Mouse (Mus musculus) ES-E14 (cell line): Measurements from ENCODE around the gene Kcnab2. TPM values are rescaled to one million over a fixed set of nuclear protein-coding genes. Genes with fewer than 3 reads are reported as not detected.

Experiments used
- DNase-seq: peaks from one replicate; pipeline ENCODE4 v3.0.0-alpha.2; 2013; ENCODE audit warnings: low read depth, low spot score
- H3K27ac ChIP-seq: 2 replicates; pipeline ENCODE4 v1.5.1; 2012; ENCODE audit warnings: low read depth, mild to moderate bottlenecking, low read length, moderate library complexity, mixed read lengths; ENCODE audit not compliant: poor library complexity, insufficient read depth, severe bottlenecking
- H3K36me3 ChIP-seq: 2 replicates; pipeline ENCODE4 v1.6.1; 2012; ENCODE audit warnings: mild to moderate bottlenecking, low read length, moderate library complexity, mixed read lengths; ENCODE audit not compliant: control insufficient read depth, poor library complexity, insufficient read depth, severe bottlenecking
- H3K4me1 ChIP-seq, 2 experiments: fragments of 150-350 bp in 1 of 2; sonication (generic) in 1 of 2; 2 replicates each; pipeline ENCODE4 v1.6.1; 2012; ENCODE audit warnings: low read length in 2 of 2, mild to moderate bottlenecking in 1 of 2, mixed read lengths in 1 of 2; ENCODE audit not compliant: control insufficient read depth in 2 of 2, insufficient read depth in 2 of 2, poor library complexity in 1 of 2
- H3K4me3 ChIP-seq, 2 experiments: fragments of 150-350 bp in 1 of 2; sonication (generic) in 1 of 2; 2 replicates each; pipeline ENCODE4 v1.5.1; 2012; ENCODE audit warnings: low read length in 2 of 2, low read depth in 1 of 2, mild to moderate bottlenecking in 1 of 2, mixed read lengths in 1 of 2; ENCODE audit not compliant: insufficient read depth in 1 of 2, poor library complexity in 1 of 2, severe bottlenecking in 1 of 2
- H3K9ac ChIP-seq: 2 replicates; pipeline ENCODE4 v1.6.1; 2012; ENCODE audit warnings: low read depth, mild to moderate bottlenecking, low read length, mixed read lengths; ENCODE audit not compliant: poor library complexity, insufficient read depth, severe bottlenecking
- H3K9me3 ChIP-seq: fragments of 150-350 bp; sonication (generic); 2 replicates; pipeline ENCODE4 v1.6.1; 2012; ENCODE audit warnings: low read depth, mild to moderate bottlenecking, low read length; ENCODE audit not compliant: control insufficient read depth, insufficient read depth
- CHD2 ChIP-seq: IDR thresholded peaks from 2 replicates; pipeline ENCODE4 v1.6.1; 2014; ENCODE audit warnings: mild to moderate bottlenecking, low read depth, low read length, inconsistent platforms
- HCFC1 ChIP-seq: IDR thresholded peaks from 2 replicates; pipeline ENCODE4 v1.6.1; 2012; ENCODE audit warnings: low read length, inconsistent platforms, borderline replicate concordance; ENCODE audit not compliant: insufficient read depth
- MAFK ChIP-seq: IDR thresholded peaks from 2 replicates; pipeline ENCODE4 v1.6.1; 2014; ENCODE audit warnings: mild to moderate bottlenecking, low read depth, low read length, inconsistent platforms; ENCODE audit not compliant: insufficient read depth
- ZC3H11A ChIP-seq: IDR thresholded peaks from 2 replicates; pipeline ENCODE4 v1.6.1; 2012; ENCODE audit warnings: low read depth, mild to moderate bottlenecking, inconsistent platforms, low read length, borderline replicate concordance
- ZNF384 ChIP-seq: IDR thresholded peaks from 2 replicates; pipeline ENCODE4 v1.6.1; 2012; ENCODE audit warnings: low read depth, low read length, inconsistent platforms
- in situ Hi-C, 2 experiments: fragments of 600-800 bp; cut with MboI; formaldehyde crosslinking; loops; one replicate each; pipeline ENCODE4 v1.15.1; 2025; ENCODE audit warnings: low sequenced_read_pairs in 2 of 2, inconsistent platforms in 1 of 2; ENCODE audit not compliant: unreplicated experiment in 2 of 2
- total RNA-seq: library from RNA; depleted of rRNA; stranded (reverse); fragments of 300-350 nt; gene quantifications from 2 replicates; pipeline ENCODE4 v1.2.3, GENCODE M21; 2012

Kcnab2 gene
- total RNA-seq, 1 experiment, result 1.6 TPM

GRCm38 (mm10) chr4:152488046-152488445 is 10.4 kb upstream of the Kcnab2 start:
- no peaks in the 10 kb centered on the region for H3K36me3 ChIP-seq
- TF ChIP-seq ZNF384, result no peak
- no peak for TF ChIP-seq CHD2
- no peak for TF ChIP-seq MAFK
- TF ChIP-seq ZC3H11A, result no peak
- TF ChIP-seq HCFC1, result no peak

GRCm38 (mm10) chr4:152480426-152480825 is 2.8 kb upstream of the Kcnab2 start:
- in situ Hi-C loops, result no loop called here
- TF ChIP-seq CHD2, result no peak
- no peak for TF ChIP-seq MAFK
- TF ChIP-seq HCFC1, result no peak
- no peak for TF ChIP-seq ZC3H11A
- Histone ChIP-seq H3K9me3 (no peaks in the 10 kb centered on the region), H3K36me3 (no peaks in the 10 kb centered on the region), H3K27ac (no peak overlapping the region), H3K9ac (no peak overlapping the region), H3K4me1 (peaks cover 0 to 21% of the 10 kb centered on the region in 2 experiments; a peak in 2 of 4 replicates), H3K4me3 (no peak overlapping the region)
- DNase-seq, result no peak

More at GRCm38 (mm10) chr4:152488046-152488445, 10.4 kb upstream of the Kcnab2 start:
- no peak overlapping the region for H3K4me3 ChIP-seq
- no peak for DNase-seq
- no peaks in the 10 kb centered on the region for H3K9me3 ChIP-seq
- H3K27ac ChIP-seq, result no peak overlapping the region
- in situ Hi-C loops, result no loop called here
- peaks cover 1 to 2% of the 10 kb centered on the region in 2 experiments; a peak in 2 of 4 replicates for H3K4me1 ChIP-seq
- H3K9ac ChIP-seq, result no peak overlapping the region

- in situ Hi-C loops, result no loop called here
- TF ChIP-seq CHD2, result no peak
- TF ChIP-seq ZNF384, result no peak
- no peak for TF ChIP-seq MAFK
- no peak for TF ChIP-seq HCFC1
- no peak for TF ChIP-seq ZC3H11A
- peak overlapping the region; percentile 86 for H3K9ac ChIP-seq
- no peaks in the 10 kb centered on the region for H3K36me3 ChIP-seq
- no peaks in the 10 kb centered on the region for H3K9me3 ChIP-seq
- DNase-seq, result no peak
- peak overlapping the region; percentile 85 to 86 for H3K4me3 ChIP-seq
- no peak overlapping the region for H3K27ac ChIP-seq
- peaks cover 0 to 21% of the 10 kb centered on the region in 2 experiments; a peak in 2 of 4 replicates for H3K4me1 ChIP-seq
Observed at GRCm38 (mm10) chr4:152478224-152478567, 525 bp upstream of the Kcnab2 start.

GRCm38 (mm10) chr4:152477106-152477465 is 585 bp downstream of the Kcnab2 start:
- Histone ChIP-seq H3K9me3 (no peaks in the 10 kb centered on the region), H3K4me1 (peaks cover 0 to 21% of the 10 kb centered on the region in 2 experiments; a peak in 2 of 4 replicates), H3K27ac (no peak overlapping the region), H3K36me3 (no peaks in the 10 kb centered on the region), H3K4me3 (peak overlapping the region; percentile 85 to 86), H3K9ac (peak overlapping the region; percentile 57)
- DNase-seq, result no peak
- in situ Hi-C loops, result no loop called here
- TF ChIP-seq MAFK (no peak), HCFC1 (no peak), ZC3H11A (no peak), ZNF384 (no peak), CHD2 (no peak)

GRCm38 (mm10) chr4:152476427-152477023 is 1.1 kb downstream of the Kcnab2 start, which contains the start of gene Nphp4:
Gene Nphp4, plus strand, starts transcription at chr4:152476706.
- Histone ChIP-seq H3K4me1 (peaks cover 0 to 21% of the 10 kb centered on the region in 2 experiments; a peak in 2 of 4 replicates), H3K4me3 (peak within 1 kb of the TSS; percentile 85 to 86), H3K9me3 (no peaks in the 10 kb centered on the region), H3K36me3 (no peaks in the 10 kb centered on the region), H3K9ac (peak within 1 kb of the TSS; percentile 86), H3K27ac (no peak within 1 kb of the TSS)
- in situ Hi-C loops, result no loop called here
- DNase-seq, result no peak
- TF ChIP-seq CHD2 (no peak), MAFK (no peak), ZC3H11A (no peak), ZNF384 (no peak), HCFC1 (no peak)
